Mouse (Mus musculus) forebrain, embryonic 14.5 days (tissue): ENCODE data around the gene Zbtb20. TPM values are rescaled to one million over a fixed set of nuclear protein-coding genes. Genes with fewer than 3 reads are reported as not detected.

Experiments
- ATAC-seq: fragments of 200-750 bp; cut with Nextera tagmentation; 2 replicates; pipeline ENCODE4 v1.8.0; 2017; ENCODE audit warnings: mild to moderate bottlenecking, moderate library complexity
- DNase-seq: peaks from one replicate; pipeline ENCODE4 v3.0.0-alpha.2; 2015; ENCODE audit warnings: low spot score
- H3K27ac ChIP-seq: fragments of 300-500 bp; sonication (generic); 2 replicates; pipeline ENCODE4 v1.5.1; 2014; ENCODE audit warnings: low read depth, mild to moderate bottlenecking, control low read depth, low read length, moderate library complexity
- H3K27me3 ChIP-seq: fragments of 300-500 bp; sonication (generic); replicated peaks from 2 replicates; pipeline ENCODE4 v1.6.1; 2014; ENCODE audit warnings: low read length, control low read depth, mixed read lengths; ENCODE audit not compliant: control insufficient read depth, insufficient read depth
- H3K36me3 ChIP-seq: fragments of 300-500 bp; sonication (generic); 2 replicates; pipeline ENCODE4 v1.6.1; 2014; ENCODE audit warnings: low read length, control low read depth; ENCODE audit not compliant: control insufficient read depth, insufficient read depth
- H3K4me1 ChIP-seq: fragments of 300-500 bp; sonication (generic); 2 replicates; pipeline ENCODE4 v1.6.1; 2014; ENCODE audit warnings: antibody characterized with exemption, low read length, control low read depth; ENCODE audit not compliant: control insufficient read depth, insufficient read depth
- H3K4me2 ChIP-seq: fragments of 300-500 bp; sonication (generic); 2 replicates; pipeline ENCODE4 v1.6.1; 2014; ENCODE audit warnings: mild to moderate bottlenecking, control low read depth, low read length
- H3K4me3 ChIP-seq: fragments of 300-500 bp; sonication (generic); 2 replicates; pipeline ENCODE4 v1.5.1; 2014; ENCODE audit warnings: low read depth, low read length, control low read depth
- H3K9ac ChIP-seq: fragments of 300-500 bp; sonication (generic); 2 replicates; pipeline ENCODE4 v1.6.1; 2014; ENCODE audit warnings: mild to moderate bottlenecking, low read length, control low read depth, moderate library complexity
- H3K9me3 ChIP-seq: fragments of 300-500 bp; sonication (generic); replicated peaks from 2 replicates; pipeline ENCODE4 v1.6.1; 2016; ENCODE audit warnings: low read length, control low read depth, mixed read lengths; ENCODE audit not compliant: control insufficient read depth
- WGBS: fragments of 180-500 bp; shearing (Covaris S2); extraction: QIAGEN DNeasy Blood & Tissue Kit; methylation state at CpG from one replicate; pipeline ENCODE4 v1.1.7; 2014; 5-methylcytosine and 5-hydroxymethylcytosine counted together
- polyA plus RNA-seq: library from polyadenylated mRNA; unstranded; fragments of >200 nt; fragmentation: Nextera tagmentation; extraction: Ambion mirVana; gene quantifications from 2 replicates; pipeline ENCODE4 v1.2.1, GENCODE M21; 2014

Zbtb20 gene
- polyA plus RNA-seq, 1 experiment from 2014 or later = 41.0 TPM

DNA sequence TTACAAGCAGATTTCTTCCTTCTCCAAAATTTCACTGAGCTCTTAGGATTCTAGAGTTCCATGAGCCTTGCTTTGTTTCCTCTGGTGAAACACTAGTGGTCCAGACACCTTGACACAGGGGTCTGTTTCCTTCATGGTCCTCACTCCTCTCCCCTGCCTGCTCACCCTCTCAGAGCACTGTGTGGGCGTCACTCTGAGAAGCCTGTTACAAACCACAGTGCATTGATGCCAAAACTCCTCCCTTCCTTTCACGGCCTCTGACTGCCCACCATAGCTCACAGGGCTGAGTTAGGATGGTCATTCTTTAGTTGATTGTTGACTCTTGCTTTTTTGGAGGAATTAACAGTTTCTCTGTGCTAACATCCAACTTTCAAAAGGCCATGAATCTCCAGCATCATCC, 744.7 kb downstream of the Zbtb20 start:
- no peaks in the 10 kb centered on the region for H3K9me3 ChIP-seq
- H3K4me3 ChIP-seq = no peak overlapping the region
- no peak overlapping the region for H3K9ac ChIP-seq
- peak overlapping the region; percentile 50; the same call in 1 of the 2 replicates for H3K27ac ChIP-seq
- no peak for ATAC-seq
- peaks cover 34% of the 10 kb centered on the region for H3K36me3 ChIP-seq
- WGBS = 8% methylated on average over 2 of the region's 2 CpGs
- peak; percentile 36 for DNase-seq
- no peak overlapping the region for H3K4me2 ChIP-seq
- H3K27me3 ChIP-seq = no peaks in the 10 kb centered on the region
- H3K4me1 ChIP-seq = peaks cover 23% of the 10 kb centered on the region

DNA sequence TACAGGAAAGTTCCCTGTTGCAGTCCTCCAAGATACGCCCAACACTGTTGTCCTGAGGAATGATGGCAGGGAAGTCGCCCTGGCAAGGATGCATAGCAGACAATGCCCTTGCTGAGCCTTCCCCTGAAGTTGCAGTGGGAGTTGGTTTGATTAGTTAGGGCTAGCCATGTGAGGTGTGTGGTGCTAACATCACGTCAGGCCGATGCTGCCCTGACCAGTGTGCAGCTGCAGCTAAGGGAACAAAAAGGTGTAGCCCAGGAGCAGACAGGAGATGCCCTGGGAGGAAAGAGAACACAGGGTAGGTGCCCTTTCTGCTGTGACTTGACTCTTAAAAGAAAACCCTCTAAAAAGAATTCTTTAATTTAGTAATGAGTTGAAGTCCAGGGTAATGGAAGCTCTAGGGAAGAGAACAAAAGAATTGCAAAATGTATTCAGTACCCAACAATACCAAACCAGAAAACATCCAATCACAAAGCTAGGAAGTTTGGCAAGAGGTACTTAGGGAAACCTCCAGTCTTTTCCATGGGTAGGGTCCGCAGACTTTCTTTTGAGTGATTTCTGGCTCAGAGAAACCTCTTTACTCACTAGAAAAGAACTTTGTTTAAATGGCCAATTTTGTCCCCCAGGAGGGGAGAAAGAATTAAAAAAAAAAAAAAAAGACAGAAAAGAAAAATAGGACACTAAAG, 747.8 kb downstream of the Zbtb20 start:
- no peak overlapping the region for H3K4me2 ChIP-seq

DNA sequence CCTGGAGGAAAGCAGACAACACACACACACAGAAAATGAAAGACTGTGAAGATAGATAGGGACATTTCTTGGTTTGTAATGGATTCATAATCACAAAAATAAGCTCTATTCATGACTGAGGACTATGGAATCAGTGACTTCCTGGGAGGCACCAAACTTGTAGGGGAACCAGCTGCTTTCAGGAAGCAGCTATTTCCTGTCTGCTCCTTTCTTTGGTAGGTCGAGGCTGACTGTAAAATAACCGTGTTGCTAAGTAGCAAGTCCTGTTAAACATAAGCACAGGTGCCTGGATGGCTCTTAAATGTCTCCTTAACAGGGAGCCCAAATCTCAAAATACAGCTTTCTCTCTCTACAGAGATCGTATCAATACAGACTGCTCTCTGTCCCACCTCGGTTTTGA, 749.2 kb downstream of the Zbtb20 start:
- 83% methylated on average over 4 of the region's 4 CpGs for WGBS
- no peaks in the 10 kb centered on the region for H3K9me3 ChIP-seq
- peaks cover 27% of the 10 kb centered on the region for H3K36me3 ChIP-seq
- H3K4me2 ChIP-seq = no peak overlapping the region
- no peaks in the 10 kb centered on the region for H3K27me3 ChIP-seq
- H3K27ac ChIP-seq = 0 out of 2 replicates have a peak overlapping the region, but pooled peaks have one; percentile 15
- peaks cover 23% of the 10 kb centered on the region for H3K4me1 ChIP-seq
- H3K4me3 ChIP-seq = no peak overlapping the region
- no peak for ATAC-seq
- DNase-seq = no peak
- H3K9ac ChIP-seq = no peak overlapping the region

More for the DNA sequence above, 747.8 kb downstream of the Zbtb20 start:
- 14% methylated on average over 5 of the region's 5 CpGs for WGBS
- H3K36me3 ChIP-seq = peaks cover 32% of the 10 kb centered on the region
- no peaks in the 10 kb centered on the region for H3K9me3 ChIP-seq
- H3K4me1 ChIP-seq = peaks cover 23% of the 10 kb centered on the region
- peak; percentile 85 for DNase-seq
- no peaks in the 10 kb centered on the region for H3K27me3 ChIP-seq
- H3K4me3 ChIP-seq = no peak overlapping the region
- H3K9ac ChIP-seq = no peak overlapping the region
- peak overlapping the region; percentile 84 for H3K27ac ChIP-seq
- ATAC-seq = peak; percentile 86

DNA sequence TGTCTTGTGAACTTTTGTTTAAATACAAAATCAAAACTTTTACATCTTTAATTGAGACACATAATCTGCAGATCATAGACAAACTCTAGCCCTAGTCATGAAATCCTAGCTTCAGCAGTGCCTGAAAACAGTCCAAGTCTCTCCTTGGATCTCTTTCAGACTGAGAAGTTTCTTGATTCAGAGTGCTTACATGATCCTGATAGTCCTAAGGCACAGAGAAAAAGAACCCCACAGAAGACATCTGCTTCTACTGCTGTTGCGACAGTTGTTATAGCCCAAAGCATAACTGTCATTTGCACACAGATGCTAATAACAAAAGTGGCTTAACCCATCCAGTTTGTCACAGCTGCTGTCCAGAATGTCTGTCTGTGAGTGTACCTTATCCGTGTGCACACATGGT, 749.6 kb downstream of the Zbtb20 start:
- Histone ChIP-seq H3K27ac (no peak overlapping the region), H3K9me3 (no peaks in the 10 kb centered on the region), H3K9ac (no peak overlapping the region), H3K4me3 (no peak overlapping the region), H3K4me2 (no peak overlapping the region), H3K27me3 (no peaks in the 10 kb centered on the region), H3K36me3 (peaks cover 27% of the 10 kb centered on the region), H3K4me1 (peaks cover 20% of the 10 kb centered on the region)
- WGBS = 78% methylated on average over 2 of the region's 2 CpGs
- ATAC-seq (no peak), DNase-seq (no peak)

DNA sequence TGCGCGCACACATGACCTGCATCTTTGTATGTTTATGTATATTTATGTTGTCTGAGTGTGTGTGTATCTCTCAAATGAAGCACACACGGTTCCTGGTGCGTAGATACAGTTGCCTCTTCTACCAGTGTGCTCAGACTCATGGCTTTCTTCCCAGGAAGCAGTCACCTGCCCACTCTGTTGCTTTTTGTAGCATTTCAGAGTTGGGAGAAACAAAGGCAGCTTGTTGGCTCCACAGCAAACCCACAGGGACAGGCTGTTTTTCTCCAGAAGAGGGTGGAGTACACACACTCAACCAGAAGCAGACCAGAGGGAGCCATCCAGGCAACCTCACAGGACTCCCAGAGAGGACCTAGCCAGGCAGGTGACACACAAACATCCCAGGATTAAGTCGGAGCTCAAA, 750.3 kb downstream of the Zbtb20 start:
- DNase-seq = no peak
- H3K27ac ChIP-seq = no peak overlapping the region
- no peak for ATAC-seq
- no peaks in the 10 kb centered on the region for H3K27me3 ChIP-seq
- peaks cover 27% of the 10 kb centered on the region for H3K36me3 ChIP-seq
- H3K9me3 ChIP-seq = no peaks in the 10 kb centered on the region
- peaks cover 19% of the 10 kb centered on the region; the same call in 1 of the 2 replicates for H3K4me1 ChIP-seq
- H3K4me2 ChIP-seq = no peak overlapping the region
- H3K4me3 ChIP-seq = no peak overlapping the region
- WGBS = 90% methylated on average over 5 of the region's 5 CpGs
- H3K9ac ChIP-seq = no peak overlapping the region

DNA sequence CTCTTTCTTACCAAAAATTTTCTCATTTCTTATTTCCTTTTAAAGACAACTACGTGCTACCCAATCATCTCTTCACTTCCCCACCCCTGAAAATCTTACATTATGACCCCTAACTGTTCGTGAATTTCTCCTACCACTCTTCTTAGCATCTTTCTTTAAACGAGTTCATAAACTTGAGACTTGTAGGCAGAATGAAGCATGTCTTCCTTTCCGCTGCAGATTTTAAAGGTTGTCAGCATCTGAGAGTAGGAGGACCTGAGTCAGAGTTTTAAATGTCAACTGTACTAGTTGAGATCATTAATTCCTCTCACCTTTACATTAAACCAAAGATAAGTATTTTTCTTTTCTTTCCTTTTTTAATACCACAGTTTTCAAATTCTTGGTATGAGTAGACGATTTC, 753.0 kb downstream of the Zbtb20 start:
- no peak overlapping the region for H3K4me3 ChIP-seq
- H3K27me3 ChIP-seq = no peaks in the 10 kb centered on the region
- 92% methylated on average over 5 of the region's 5 CpGs for WGBS
- no peak overlapping the region for H3K27ac ChIP-seq
- H3K9ac ChIP-seq = no peak overlapping the region
- no peak overlapping the region for H3K4me2 ChIP-seq
- H3K9me3 ChIP-seq = no peaks in the 10 kb centered on the region
- no peak for ATAC-seq
- peaks cover 46% of the 10 kb centered on the region for H3K36me3 ChIP-seq
- DNase-seq = no peak
- peaks cover 6% of the 10 kb centered on the region; the same call in 1 of the 2 replicates for H3K4me1 ChIP-seq

DNA sequence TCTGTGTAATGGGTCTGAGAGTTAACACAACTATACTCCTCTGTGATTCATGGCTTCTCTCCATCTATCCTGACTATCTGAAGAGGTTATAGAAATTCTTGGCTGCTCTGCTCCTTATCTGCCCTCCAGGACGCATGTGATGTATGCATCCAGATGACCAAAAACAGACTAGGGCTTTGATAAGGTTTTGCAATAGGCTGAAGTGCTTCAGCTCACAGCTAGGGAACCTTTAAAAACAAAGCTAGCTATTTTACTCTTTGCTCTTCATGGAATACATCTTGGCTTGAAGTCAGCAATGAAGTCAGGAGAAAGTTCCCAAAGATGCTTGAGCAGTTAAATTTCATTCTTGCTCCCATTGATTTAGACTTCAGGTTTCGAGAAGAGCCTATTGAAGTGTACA, 756.1 kb downstream of the Zbtb20 start:
- ATAC-seq (no peak), DNase-seq (no peak)
- no peak overlapping the region for H3K9ac ChIP-seq
- peaks cover 47% of the 10 kb centered on the region for H3K36me3 ChIP-seq
- H3K9me3 ChIP-seq = no peaks in the 10 kb centered on the region
- H3K4me2 ChIP-seq = no peak overlapping the region
- WGBS = 86% methylated on average over 2 of the region's 2 CpGs
- H3K27me3 ChIP-seq = no peaks in the 10 kb centered on the region
- H3K4me1 ChIP-seq = no peaks in the 10 kb centered on the region
- no peak overlapping the region for H3K27ac ChIP-seq
- no peak overlapping the region for H3K4me3 ChIP-seq

DNA sequence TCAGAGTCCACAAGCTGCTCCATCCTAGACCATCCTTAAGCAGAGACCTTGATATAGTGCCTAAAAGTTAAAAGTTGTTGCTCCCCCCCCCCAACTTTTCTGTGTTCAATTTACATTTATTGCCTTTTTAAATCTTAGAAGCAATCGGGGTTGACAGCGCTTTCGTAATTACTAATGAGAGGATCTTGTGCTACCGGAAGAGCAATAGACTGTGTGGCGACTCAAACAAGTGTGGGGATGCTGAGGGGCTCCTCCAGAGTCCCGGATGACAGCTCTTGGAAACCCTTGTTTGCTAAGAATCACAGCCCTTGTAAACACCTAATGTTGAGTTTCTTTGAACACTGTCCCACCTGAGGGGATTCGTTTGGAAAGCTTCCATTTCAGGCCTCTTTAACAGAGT, 758.4 kb downstream of the Zbtb20 start:
- H3K9me3 ChIP-seq = no peaks in the 10 kb centered on the region
- no peak overlapping the region for H3K9ac ChIP-seq
- H3K4me3 ChIP-seq = no peak overlapping the region
- WGBS = 94% methylated on average over 7 of the region's 7 CpGs
- no peaks in the 10 kb centered on the region for H3K27me3 ChIP-seq
- no peak for DNase-seq
- no peak overlapping the region for H3K4me2 ChIP-seq
- no peak for ATAC-seq
- H3K27ac ChIP-seq = no peak overlapping the region
- H3K36me3 ChIP-seq = peaks cover 38% of the 10 kb centered on the region
- no peaks in the 10 kb centered on the region for H3K4me1 ChIP-seq

DNA sequence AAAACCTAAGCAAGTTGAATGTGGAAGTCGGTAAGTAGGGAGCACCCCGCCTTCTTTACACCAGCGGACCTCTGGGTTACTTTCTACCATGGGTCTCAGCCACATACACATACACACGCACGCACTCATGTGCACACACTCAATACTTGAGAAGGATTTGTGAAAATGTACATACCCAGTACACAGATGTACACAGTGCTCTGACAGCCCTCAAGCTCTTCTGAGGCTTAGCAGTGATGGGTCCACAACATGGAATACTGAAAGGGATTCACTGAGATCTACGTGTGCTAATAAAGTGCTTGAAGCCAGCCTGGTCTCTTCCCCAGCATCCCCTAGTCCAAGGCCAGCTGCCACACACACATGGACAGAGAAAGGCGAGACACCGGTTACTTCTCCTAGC, 761.6 kb downstream of the Zbtb20 start:
- H3K9ac ChIP-seq = no peak overlapping the region
- H3K4me3 ChIP-seq = no peak overlapping the region
- no peaks in the 10 kb centered on the region for H3K4me1 ChIP-seq
- no peaks in the 10 kb centered on the region for H3K9me3 ChIP-seq
- H3K27me3 ChIP-seq = no peaks in the 10 kb centered on the region
- no peak overlapping the region for H3K4me2 ChIP-seq
- no peak for ATAC-seq
- peaks cover 31% of the 10 kb centered on the region for H3K36me3 ChIP-seq
- whole genome bisulfite sequencing = 91% methylated on average over 8 of the region's 8 CpGs
- no peak overlapping the region for H3K27ac ChIP-seq
- no peak for DNase-seq
